Mouse (Mus musculus): ENCODE data around the gene Zswim3. TPM values are rescaled to one million over a fixed set of nuclear protein-coding genes. Genes with fewer than 3 reads are reported as not detected.
A peak's percentile ranks its signal among the peaks of the same experiment; 100 is the strongest.

Gene Zswim3
- total and polyA plus RNA-seq, 3 experiments = 4.7 to 5.9 TPM; not detected in 1

DNA sequence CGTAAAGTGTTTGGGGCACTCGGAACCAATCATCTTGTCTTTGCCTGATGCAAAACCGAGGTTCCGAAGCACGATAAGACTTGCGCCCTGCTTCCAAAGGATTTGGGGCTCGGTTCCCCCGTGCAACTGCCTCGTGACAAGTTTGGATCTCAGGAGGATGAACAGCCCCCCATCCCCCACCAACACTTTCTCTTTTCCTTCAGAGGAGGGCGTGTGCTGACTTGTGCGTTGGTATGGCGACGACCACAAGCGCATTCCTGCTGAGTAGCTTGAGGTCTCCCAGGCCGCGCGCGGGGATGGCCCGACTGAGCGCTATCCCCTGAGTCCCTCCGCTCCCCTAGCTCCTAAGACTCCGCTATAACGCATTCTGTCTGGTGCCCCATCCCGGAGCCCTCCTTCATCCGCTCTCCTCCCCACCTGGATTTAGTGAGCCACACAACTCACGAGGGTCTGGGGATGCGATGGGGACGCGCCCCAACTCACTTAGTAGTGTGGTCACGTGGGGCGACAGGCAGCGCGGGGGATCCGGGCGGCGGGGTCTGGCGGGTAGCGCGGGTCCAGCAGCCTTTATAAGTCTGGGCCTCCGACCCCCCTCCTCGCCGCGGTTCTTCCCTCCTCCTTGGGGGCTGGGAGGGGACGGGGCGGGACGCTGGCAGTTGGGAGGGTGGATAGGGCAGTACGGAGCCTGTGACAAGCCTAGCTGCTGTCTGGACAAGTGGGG is 52.4 kb downstream of the Zswim3 start, which contains the start of gene Pltp:
TSS of gene Pltp (minus strand) at position 611 of the 721 bp plus-strand sequence.
- no peaks in the 10 kb centered on the region for H3K9me3 ChIP-seq (replicated peaks; ENCODE audit: insufficient read depth, low read length)
- no peaks in the 10 kb centered on the region; the same call in 1 of the 2 replicates for H3K79me2 ChIP-seq (ENCODE audit: control insufficient read depth, insufficient read depth, low read length, poor library complexity)
- H3K9ac ChIP-seq (ENCODE audit: control insufficient read depth, low read depth, low read length, poor library complexity, severe bottlenecking) = peak within 1 kb of the TSS; percentile 67
- peak within 1 kb of the TSS; percentile 69 to 71 for H3K4me3 ChIP-seq (ENCODE audit: control insufficient read depth in 1 of 2, insufficient read depth in 1 of 2, low read depth in 2 of 2, low read length in 2 of 2)
- H3K27me3 ChIP-seq (ENCODE audit: control insufficient read depth in 1 of 2, insufficient read depth in 2 of 2, low read length in 2 of 2) = no peaks in the 10 kb centered on the region
- peaks cover 7 to 23% of the 10 kb centered on the region in 2 experiments for H3K4me1 ChIP-seq (ENCODE audit: control insufficient read depth in 1 of 2, insufficient read depth in 2 of 2, low read length in 2 of 2)
- peak; percentile 83 for DNase-seq (ENCODE audit: low read depth, low spot score)
- peaks cover 0 to 15% of the 10 kb centered on the region in 2 experiments; a peak in 2 of 4 replicates for H3K36me3 ChIP-seq (ENCODE audit: control insufficient read depth in 1 of 2, insufficient read depth in 2 of 2, low read length in 2 of 2)
- H3K27ac ChIP-seq (ENCODE audit: control insufficient read depth, low read depth, low read length) = peak within 1 kb of the TSS; percentile 28; the same call in 1 of the 2 replicates
- TF ChIP-seq MYB (IDR thresholded peaks at IDR 0.05; ENCODE audit: low read depth, low read length) (no peak), GABPA (IDR thresholded peaks at IDR 0.05; ENCODE audit: low read depth, low read length) (no peak), UBTF (IDR thresholded peaks at IDR 0.05; ENCODE audit: borderline replicate concordance, insufficient read depth, low read depth, low read length) (no peak), EP300 (IDR thresholded peaks at IDR 0.05; ENCODE audit: low read depth in 1 of 2, low read length in 2 of 2) (no peak), TAL1 (IDR thresholded peaks at IDR 0.05; ENCODE audit: low read length) (no peak), RAD21 (IDR thresholded peaks at IDR 0.05; ENCODE audit: low read depth, low read length) (no peak), SMC3 (IDR thresholded peaks at IDR 0.05; ENCODE audit: low read depth, low read length) (no peak), POLR2A (IDR thresholded peaks at IDR 0.05; ENCODE audit: control insufficient read depth in 1 of 2, insufficient read depth in 1 of 2, low read depth in 1 of 2, low read length in 2 of 2, poor library complexity in 1 of 2) (peak in 1 of 2 experiments; percentile 21; a peak in 2 of 4 replicates), SIN3A (IDR thresholded peaks at IDR 0.05; ENCODE audit: low read length) (peak; percentile 61), ELF1 (IDR thresholded peaks at IDR 0.05; ENCODE audit: low read depth, low read length) (0 out of 2 replicates have a peak, but pooled peaks have one; percentile 18), ZMIZ1 (IDR thresholded peaks at IDR 0.05; ENCODE audit: low read depth, low read length) (no peak), POLR2AphosphoS2 (IDR thresholded peaks at IDR 0.05; ENCODE audit: low read length) (no peak), MYC (IDR thresholded peaks at IDR 0.05; ENCODE audit: low read depth, low read length) (no peak), USF2 (IDR thresholded peaks at IDR 0.05; ENCODE audit: borderline replicate concordance in 1 of 2, insufficient read depth in 1 of 2, low read depth in 1 of 2, low read length in 2 of 2) (peak in 1 of 2 experiments; percentile 40; a peak in 1 of 4 replicates), MAFK (IDR thresholded peaks at IDR 0.05; ENCODE audit: borderline replicate concordance, low read depth, low read length) (no peak), USF1 (IDR thresholded peaks at IDR 0.05; ENCODE audit: low read depth, low read length) (peak; percentile 88), ZNF384 (IDR thresholded peaks at IDR 0.05; ENCODE audit: low read depth, low read length) (no peak), HCFC1 (IDR thresholded peaks at IDR 0.05; ENCODE audit: low read depth, low read length) (no peak; the same call in 1 of the 2 replicates), ZKSCAN1 (IDR thresholded peaks at IDR 0.05; ENCODE audit: low read depth, low read length) (no peak), CHD2 (IDR thresholded peaks at IDR 0.05; ENCODE audit: low read length) (no peak), KAT2A (conservative IDR thresholded peaks at IDR 0.05; ENCODE audit: low read depth, low read length) (no peak), TBP (IDR thresholded peaks at IDR 0.05; ENCODE audit: low read depth, low read length) (no peak), CTCF (IDR thresholded peaks at IDR 0.05 in 2 of 3, conservative IDR thresholded peaks at IDR 0.05 in 1 of 3; ENCODE audit: control insufficient read depth in 1 of 3, insufficient read depth in 1 of 3, low read depth in 2 of 3, low read length in 3 of 3, poor library complexity in 1 of 3, severe bottlenecking in 1 of 3) (no peak), NELFE (IDR thresholded peaks at IDR 0.05; ENCODE audit: low read depth, low read length) (0 out of 2 replicates have a peak, but pooled peaks have one; percentile 33), ETS1 (IDR thresholded peaks at IDR 0.05; ENCODE audit: low read depth, low read length) (peak; percentile 47; the same call in 1 of the 2 replicates), MEF2A (IDR thresholded peaks at IDR 0.05; ENCODE audit: extremely low read depth, insufficient replicate concordance, low read depth, low read length, poor library complexity, severe bottlenecking) (no peak), NRF1 (IDR thresholded peaks at IDR 0.05; ENCODE audit: insufficient read depth, low read depth, low read length, poor library complexity, severe bottlenecking) (peak; percentile 22; the same call in 1 of the 2 replicates), E2F4 (IDR thresholded peaks at IDR 0.05; ENCODE audit: borderline replicate concordance, low read depth, low read length) (no peak), BHLHE40 (IDR thresholded peaks at IDR 0.05; ENCODE audit: borderline replicate concordance, low read depth, low read length) (no peak), MAX (IDR thresholded peaks at IDR 0.05; ENCODE audit: low read length) (peak; percentile 53), RCOR1 (IDR thresholded peaks at IDR 0.05; ENCODE audit: low read depth, low read length) (no peak), MAZ (IDR thresholded peaks at IDR 0.05; ENCODE audit: low read depth, low read length) (no peak), TCF12 (IDR thresholded peaks at IDR 0.05; ENCODE audit: low read depth, low read length) (no peak), POLR2AphosphoS5 (IDR thresholded peaks at IDR 0.05; ENCODE audit: borderline replicate concordance, low read depth, low read length) (no peak), JUND (IDR thresholded peaks at IDR 0.05; ENCODE audit: low read depth, low read length) (no peak), CHD1 (IDR thresholded peaks at IDR 0.05; ENCODE audit: low read depth, low read length) (no peak)

Data from MEL (cell line).